Mouse (Mus musculus): ENCODE measurements around the gene Tfap4. TPM values are rescaled to one million over a fixed set of nuclear protein-coding genes. Genes with fewer than 3 reads are reported as not detected.
"Not testable (repeated sequence)": the region's sequence is repeated elsewhere in the genome, so short reads cannot be mapped to it uniquely, and the experiment has no call there.

Tfap4 gene
- polyA plus RNA-seq, 1 experiment = 19.0 TPM

GRCm38 (mm10) chr16:4541033-4541432, 18.6 kb downstream of the Tfap4 start:
- no peak for TF ChIP-seq CTCF (IDR thresholded peaks at IDR 0.05; ENCODE audit: control insufficient read depth, insufficient read depth, insufficient read length)
- no peak for TF ChIP-seq CEBPB (IDR thresholded peaks at IDR 0.05; ENCODE audit: low read depth)
- TF ChIP-seq MYOG (IDR thresholded peaks at IDR 0.05; ENCODE audit: control insufficient read depth, extremely low read depth, insufficient read length) = no peak
- no peak for TF ChIP-seq MAX (IDR thresholded peaks at IDR 0.05)
- no peak for TF ChIP-seq USF1 (IDR thresholded peaks at IDR 0.05; ENCODE audit: low read depth)
- TF ChIP-seq FOSL1 (IDR thresholded peaks at IDR 0.05; ENCODE audit: insufficient read depth, low read length, poor library complexity, severe bottlenecking) = no peak
- no peak for TF ChIP-seq MYOD1 (IDR thresholded peaks at IDR 0.05; ENCODE audit: control insufficient read depth, insufficient read length, low read depth)
- Histone ChIP-seq H3K27me3 (ENCODE audit: control insufficient read depth, insufficient read depth, insufficient read length) (no peaks in the 10 kb centered on the region), H3K79me3 (ENCODE audit: low read depth) (peaks cover 7% of the 10 kb centered on the region), H3K4me3 (ENCODE audit: insufficient read depth, poor library complexity, severe bottlenecking) (peak overlapping the region; percentile 35), H3K36me3 (ENCODE audit: control insufficient read depth, insufficient read depth) (peaks cover 13% of the 10 kb centered on the region), H3ac (ENCODE audit: control insufficient read depth, insufficient read length, low read depth) (no peak overlapping the region), H3K79me2 (ENCODE audit: control insufficient read depth, insufficient read depth) (peaks cover 24% of the 10 kb centered on the region)

- Histone ChIP-seq H3ac (ENCODE audit: control insufficient read depth, insufficient read length, low read depth) (no peak overlapping the region), H3K79me3 (ENCODE audit: low read depth) (peaks cover 8% of the 10 kb centered on the region), H3K4me3 (ENCODE audit: insufficient read depth, poor library complexity, severe bottlenecking) (no peak overlapping the region), H3K36me3 (ENCODE audit: control insufficient read depth, insufficient read depth) (peaks cover 5% of the 10 kb centered on the region), H3K79me2 (ENCODE audit: control insufficient read depth, insufficient read depth) (peaks cover 28% of the 10 kb centered on the region), H3K27me3 (ENCODE audit: control insufficient read depth, insufficient read depth, insufficient read length) (no peaks in the 10 kb centered on the region)
- TF ChIP-seq USF1 (IDR thresholded peaks at IDR 0.05; ENCODE audit: low read depth) (no peak), CTCF (IDR thresholded peaks at IDR 0.05; ENCODE audit: control insufficient read depth, insufficient read depth, insufficient read length) (no peak), FOSL1 (IDR thresholded peaks at IDR 0.05; ENCODE audit: insufficient read depth, low read length, poor library complexity, severe bottlenecking) (no peak), MYOD1 (IDR thresholded peaks at IDR 0.05; ENCODE audit: control insufficient read depth, insufficient read length, low read depth) (no peak), CEBPB (IDR thresholded peaks at IDR 0.05; ENCODE audit: low read depth) (no peak), MAX (IDR thresholded peaks at IDR 0.05) (no peak), MYOG (IDR thresholded peaks at IDR 0.05; ENCODE audit: control insufficient read depth, extremely low read depth, insufficient read length) (no peak)
Observed at GRCm38 (mm10) chr16:4540064-4540775, 19.4 kb downstream of the Tfap4 start.

GRCm38 (mm10) chr16:4539521-4539920, 20.1 kb downstream of the Tfap4 start:
- no peak overlapping the region for H3K4me3 ChIP-seq (ENCODE audit: insufficient read depth, poor library complexity, severe bottlenecking)
- peaks cover 8% of the 10 kb centered on the region for H3K79me3 ChIP-seq (ENCODE audit: low read depth)
- no peaks in the 10 kb centered on the region for H3K27me3 ChIP-seq (ENCODE audit: control insufficient read depth, insufficient read depth, insufficient read length)
- H3K36me3 ChIP-seq (ENCODE audit: control insufficient read depth, insufficient read depth) = peaks cover 3% of the 10 kb centered on the region
- H3ac ChIP-seq (ENCODE audit: control insufficient read depth, insufficient read length, low read depth) = no peak overlapping the region
- TF ChIP-seq FOSL1 (IDR thresholded peaks at IDR 0.05; ENCODE audit: insufficient read depth, low read length, poor library complexity, severe bottlenecking) (no peak), MAX (IDR thresholded peaks at IDR 0.05) (no peak), CTCF (IDR thresholded peaks at IDR 0.05; ENCODE audit: control insufficient read depth, insufficient read depth, insufficient read length) (no peak), CEBPB (IDR thresholded peaks at IDR 0.05; ENCODE audit: low read depth) (no peak), USF1 (IDR thresholded peaks at IDR 0.05; ENCODE audit: low read depth) (no peak), MYOG (IDR thresholded peaks at IDR 0.05; ENCODE audit: control insufficient read depth, extremely low read depth, insufficient read length) (no peak), MYOD1 (IDR thresholded peaks at IDR 0.05; ENCODE audit: control insufficient read depth, insufficient read length, low read depth) (no peak)
- peaks cover 28% of the 10 kb centered on the region for H3K79me2 ChIP-seq (ENCODE audit: control insufficient read depth, insufficient read depth)

GRCm38 (mm10) chr16:4537616-4538358, 21.9 kb downstream of the Tfap4 start:
- peaks cover 8% of the 10 kb centered on the region for H3K79me3 ChIP-seq (ENCODE audit: low read depth)
- no peaks in the 10 kb centered on the region for H3K36me3 ChIP-seq (ENCODE audit: control insufficient read depth, insufficient read depth)
- peaks cover 28% of the 10 kb centered on the region for H3K79me2 ChIP-seq (ENCODE audit: control insufficient read depth, insufficient read depth)
- TF ChIP-seq MYOD1 (IDR thresholded peaks at IDR 0.05; ENCODE audit: control insufficient read depth, insufficient read length, low read depth) = peak; percentile 83
- peak; percentile 42 for TF ChIP-seq USF1 (IDR thresholded peaks at IDR 0.05; ENCODE audit: low read depth)
- TF ChIP-seq CEBPB (IDR thresholded peaks at IDR 0.05; ENCODE audit: low read depth) = no peak
- no peaks in the 10 kb centered on the region for H3K27me3 ChIP-seq (ENCODE audit: control insufficient read depth, insufficient read depth, insufficient read length)
- no peak overlapping the region for H3K4me3 ChIP-seq (ENCODE audit: insufficient read depth, poor library complexity, severe bottlenecking)
- H3ac ChIP-seq (ENCODE audit: control insufficient read depth, insufficient read length, low read depth) = no peak overlapping the region

GRCm38 (mm10) chr16:4527373-4527772, 32.3 kb downstream of the Tfap4 start:
- H3K27me3 ChIP-seq (ENCODE audit: control insufficient read depth, insufficient read depth, insufficient read length); H3K36me3 ChIP-seq (ENCODE audit: control insufficient read depth, insufficient read depth); H3K4me3 ChIP-seq (ENCODE audit: insufficient read depth, poor library complexity, severe bottlenecking); H3ac ChIP-seq (ENCODE audit: control insufficient read depth, insufficient read length, low read depth); H3K79me3 ChIP-seq (ENCODE audit: low read depth): not testable (repeated sequence)
- peaks cover 15% of the 10 kb centered on the region for H3K79me2 ChIP-seq (ENCODE audit: control insufficient read depth, insufficient read depth)

Data from C2C12 (cell line).